Mouse (Mus musculus) subcutaneous adipose tissue, adult 2 months (tissue): ENCODE results near the gene Btn1a1. TPM values are rescaled to one million over a fixed set of nuclear protein-coding genes. Genes with fewer than 3 reads are reported as not detected.

ENCODE experiments used
- polyA plus RNA-seq: library from polyadenylated mRNA; depleted of rRNA; stranded (reverse); fragments of >200 nt; gene quantifications from 2 replicates; pipeline ENCODE4 v1.2.3, GENCODE M21; 2012; ENCODE audit warnings: low replicate concordance; rRNA removed

Gene Btn1a1
- polyA plus RNA-seq = not detected in 2 replicates

GRCm38 (mm10) chr13:23465600-23466109, at the start of gene Btn1a1:
Gene Btn1a1 (minus strand): TSS chr13:23465901.

GRCm38 (mm10) chr13:23488400-23489322, 23.0 kb upstream of the Btn1a1 start, which contains the start of gene Btn2a2:
Gene Btn2a2 (minus strand): TSS chr13:23488857.

GRCm38 (mm10) chr13:23423286-23424051, 42.2 kb downstream of the Btn1a1 start, which contains the start of gene Abt1:
Gene Abt1 (minus strand): TSS chr13:23423866.

Other genes with a start within 250 kb of the Btn1a1 start
- not detected in 2 replicates for gene Vmn1r222, start 230.0 kb downstream of the Btn1a1 start, polyA plus RNA-seq
- not detected in 2 replicates for gene Vmn1r223, start 218.8 kb downstream of the Btn1a1 start, polyA plus RNA-seq
- gene Zfp322a, start 96.7 kb downstream of the Btn1a1 start, polyA plus RNA-seq = 1.7 and 3.0 TPM in 2 replicates
- 3.0 and 4.4 TPM in 2 replicates for gene Abt1, start 42.0 kb downstream of the Btn1a1 start, polyA plus RNA-seq
- gene Btn2a2, start 23.0 kb upstream of the Btn1a1 start, polyA plus RNA-seq = not detected in 2 replicates
- 57.5 and 141 TPM in 2 replicates for gene Hist1h4h, start 65.1 kb upstream of the Btn1a1 start, polyA plus RNA-seq
- 3.5 and 114 TPM in 2 replicates for gene Hist1h2af, start 68.0 kb upstream of the Btn1a1 start, polyA plus RNA-seq
- gene Hist1h3g, start 69.5 kb upstream of the Btn1a1 start, polyA plus RNA-seq = 1.4 and 14.2 TPM in 2 replicates
- gene Hist1h2bh, start 77.5 kb upstream of the Btn1a1 start, polyA plus RNA-seq = 0.62 and 1.6 TPM in 2 replicates
- 2.2 and 3.5 TPM in 2 replicates for gene Hist1h3f, start 78.2 kb upstream of the Btn1a1 start, polyA plus RNA-seq
- gene Hist1h4f, start 85.7 kb upstream of the Btn1a1 start, polyA plus RNA-seq = 1.6 and 10.0 TPM in 2 replicates
- gene Hist1h1d, start 87.4 kb upstream of the Btn1a1 start, polyA plus RNA-seq = 0.19 and 0.29 TPM in 2 replicates
- 4.3 and 14.6 TPM in 2 replicates for gene Hist1h3e, start 96.5 kb upstream of the Btn1a1 start, polyA plus RNA-seq
- 0.97 and 6.5 TPM in 2 replicates for gene Hist1h2ae, start 105.3 kb upstream of the Btn1a1 start, polyA plus RNA-seq
- gene Hist1h2bg, start 105.5 kb upstream of the Btn1a1 start, polyA plus RNA-seq = 13.0 and 39.0 TPM in 2 replicates
- gene Hist1h2bf, start 108.3 kb upstream of the Btn1a1 start, polyA plus RNA-seq = 7.1 TPM in 1 of 2 replicates, not detected in the other
- 1.2 and 2.4 TPM in 2 replicates for gene Hist1h2ad, start 108.5 kb upstream of the Btn1a1 start, polyA plus RNA-seq
- gene Hist1h3d, start 109.9 kb upstream of the Btn1a1 start, polyA plus RNA-seq = 3.8 and 10.6 TPM in 2 replicates
- 3.8 and 10.8 TPM in 2 replicates for gene Hist1h4d, start 115.7 kb upstream of the Btn1a1 start, polyA plus RNA-seq
- 3.5 and 10.2 TPM in 2 replicates for gene Hist1h2be, start 155.2 kb upstream of the Btn1a1 start, polyA plus RNA-seq
- gene Hist1h1e, start 156.7 kb upstream of the Btn1a1 start, polyA plus RNA-seq = 2.3 and 5.0 TPM in 2 replicates
- 0.29 and 0.85 TPM in 2 replicates for gene Hist1h2ac, start 218.0 kb upstream of the Btn1a1 start, polyA plus RNA-seq
- 245 and 394 TPM in 2 replicates for gene Hist1h2bc, start 218.3 kb upstream of the Btn1a1 start, polyA plus RNA-seq
- gene Hist1h1t, start 229.9 kb upstream of the Btn1a1 start, polyA plus RNA-seq = not detected in 2 replicates
- 5.8 TPM in 2 replicates for gene Hist1h4c, start 232.6 kb upstream of the Btn1a1 start, polyA plus RNA-seq
- gene Hfe, start 245.0 kb upstream of the Btn1a1 start, polyA plus RNA-seq = 45.6 and 144 TPM in 2 replicates